Mouse (Mus musculus): Measurements from ENCODE around the gene Npas3.

- TF ChIP-seq CTCF (IDR thresholded peaks at IDR 0.05; ENCODE audit: control insufficient read depth, insufficient read depth, insufficient read length), result no peak
- no peak for TF ChIP-seq CEBPB (IDR thresholded peaks at IDR 0.05; ENCODE audit: low read depth)
- TF ChIP-seq MAX (IDR thresholded peaks at IDR 0.05), result no peak
- TF ChIP-seq FOSL1 (IDR thresholded peaks at IDR 0.05; ENCODE audit: insufficient read depth, low read length, poor library complexity, severe bottlenecking), result no peak
- no peak for TF ChIP-seq USF1 (IDR thresholded peaks at IDR 0.05; ENCODE audit: low read depth)
Measured at GRCm38 (mm10) chr12:53789501-53789900, 541.0 kb downstream of the Npas3 start.

All from C2C12 (cell line).